Mouse (Mus musculus): ENCODE results near the gene Krtap12-1. TPM values are rescaled to one million over a fixed set of nuclear protein-coding genes. Genes with fewer than 3 reads are reported as not detected.
"Not testable (repeated sequence)": the region's sequence is repeated elsewhere in the genome, so short reads cannot be mapped to it uniquely, and the experiment has no call there.

Krtap12-1 gene
- polyA plus RNA-seq, 1 experiment = not detected

DNA sequence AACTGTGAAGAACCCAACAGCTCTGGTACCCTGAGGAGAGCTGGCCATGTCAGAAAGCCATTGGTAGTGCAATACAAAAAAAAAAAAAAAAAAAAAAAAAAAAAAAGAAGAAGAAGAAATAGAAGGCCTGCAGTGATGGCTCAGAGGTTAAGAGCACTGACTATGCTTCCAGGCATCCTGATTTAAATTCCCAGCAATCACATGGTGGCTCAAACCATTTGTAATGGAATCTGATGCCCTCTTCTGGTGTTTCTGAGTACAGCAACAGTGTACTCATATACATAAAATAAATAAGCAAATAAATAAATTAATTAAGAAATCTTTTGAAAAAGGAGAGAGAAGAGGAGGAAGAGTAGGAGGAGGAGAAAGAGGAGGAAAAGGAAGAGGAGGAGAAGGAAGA, 33.0 kb downstream of the Krtap12-1 start:
- TF ChIP-seq CTCF (IDR thresholded peaks at IDR 0.05; ENCODE audit: borderline replicate concordance, extremely low read depth, insufficient read depth, insufficient read length) = no peak

GRCm38 (mm10) chr10:77759582-77759981, 39.2 kb downstream of the Krtap12-1 start, which contains the start of gene Gm3233:
TSS of gene Gm3233 (minus strand) at chr10:77759682.
- not testable (repeated sequence) for DNase-seq (ENCODE audit: low read depth)

More for the DNA sequence above, 33.0 kb downstream of the Krtap12-1 start:
- no peak for DNase-seq (ENCODE audit: low read depth)

- no peak for TF ChIP-seq POLR2A (IDR thresholded peaks at IDR 0.05; ENCODE audit: borderline replicate concordance, extremely low read depth, insufficient read depth, insufficient read length, poor library complexity, severe bottlenecking)
- TF ChIP-seq CTCF (IDR thresholded peaks at IDR 0.05; ENCODE audit: borderline replicate concordance, extremely low read depth, insufficient read depth, insufficient read length) = no peak
- DNase-seq (ENCODE audit: low read depth) = no peak
These were observed 49.3 kb downstream of the Krtap12-1 start for GRCm38 (mm10) chr10:77769727-77770126.

Other genes with a start within 250 kb of the Krtap12-1 start
- 38.1 and 38.8 TPM in 2 replicates for gene Fam207a, start 204.8 kb upstream of the Krtap12-1 start, polyA plus RNA-seq (2012; rRNA removed)
- 0.62 and 0.94 TPM in 2 replicates for gene Itgb2, start 190.3 kb upstream of the Krtap12-1 start, polyA plus RNA-seq (2012; rRNA removed)
- gene Pttg1ip, start 138.9 kb upstream of the Krtap12-1 start, polyA plus RNA-seq (2012; rRNA removed) = 70.0 and 74.8 TPM in 2 replicates
- 368 and 420 TPM in 2 replicates for gene Sumo3, start 114.5 kb upstream of the Krtap12-1 start, polyA plus RNA-seq (2012; rRNA removed)
- gene Gm49325, start 114.4 kb upstream of the Krtap12-1 start, polyA plus RNA-seq (2012; rRNA removed) = not detected in 2 replicates
- gene Ube2g2, start 98.3 kb upstream of the Krtap12-1 start, polyA plus RNA-seq (2012; rRNA removed) = 56.9 and 57.7 TPM in 2 replicates
- gene Tspear, start 34.0 kb upstream of the Krtap12-1 start, polyA plus RNA-seq (2012; rRNA removed) = 1.5 and 1.6 TPM in 2 replicates
- gene Gm19402, start 29.8 kb upstream of the Krtap12-1 start, polyA plus RNA-seq (2012; rRNA removed) = not detected in 2 replicates
- gene Gm9508, start 23.4 kb upstream of the Krtap12-1 start, polyA plus RNA-seq (2012; rRNA removed) = not detected in 2 replicates
- not detected in 2 replicates for gene Gm10272, start 14.0 kb upstream of the Krtap12-1 start, polyA plus RNA-seq (2012; rRNA removed)
- not detected in 2 replicates for gene Gm10024, start 9.1 kb upstream of the Krtap12-1 start, polyA plus RNA-seq (2012; rRNA removed)
- gene Gm10142, start 4.8 kb upstream of the Krtap12-1 start, polyA plus RNA-seq (2012; rRNA removed) = not detected in 2 replicates
- not detected in 2 replicates for gene Gm10100, start 5.9 kb downstream of the Krtap12-1 start, polyA plus RNA-seq (2012; rRNA removed)
- not detected in 2 replicates for gene Gm18596, start 22.0 kb downstream of the Krtap12-1 start, polyA plus RNA-seq (2012; rRNA removed)
- gene Gm9736, start 30.8 kb downstream of the Krtap12-1 start, polyA plus RNA-seq (2012; rRNA removed) = not detected in 2 replicates
- not detected in 2 replicates for gene Gm3233, start 39.1 kb downstream of the Krtap12-1 start, polyA plus RNA-seq (2012; rRNA removed)
- gene Gm3238, start 50.7 kb downstream of the Krtap12-1 start, polyA plus RNA-seq (2012; rRNA removed) = not detected in 2 replicates
- not detected in 2 replicates for gene Gm7138, start 56.3 kb downstream of the Krtap12-1 start, polyA plus RNA-seq (2012; rRNA removed)
- not detected in 2 replicates for gene Gm3250, start 61.9 kb downstream of the Krtap12-1 start, polyA plus RNA-seq (2012; rRNA removed)
- not detected in 2 replicates for gene Gm7137, start 67.6 kb downstream of the Krtap12-1 start, polyA plus RNA-seq (2012; rRNA removed)
- gene Gm9639, start 74.5 kb downstream of the Krtap12-1 start, polyA plus RNA-seq (2012; rRNA removed) = not detected in 2 replicates
- gene Gm19668, start 78.5 kb downstream of the Krtap12-1 start, polyA plus RNA-seq (2012; rRNA removed) = not detected in 2 replicates
- gene Gm9507, start 91.2 kb downstream of the Krtap12-1 start, polyA plus RNA-seq (2012; rRNA removed) = not detected in 2 replicates
- gene Gm2696, start 94.1 kb downstream of the Krtap12-1 start, polyA plus RNA-seq (2012; rRNA removed) = 0.14 TPM in 1 of 2 replicates, not detected in the other
- gene Krtap10-4, start 106.5 kb downstream of the Krtap12-1 start, polyA plus RNA-seq (2012; rRNA removed) = not detected in 2 replicates
- not detected in 2 replicates for gene Krtap10-10, start 115.3 kb downstream of the Krtap12-1 start, polyA plus RNA-seq (2012; rRNA removed)
- not detected in 2 replicates for gene Gm36176, start 126.2 kb downstream of the Krtap12-1 start, polyA plus RNA-seq (2012; rRNA removed)
- 0.10 TPM in 1 of 2 replicates, not detected in the other for gene Gm10318, start 132.3 kb downstream of the Krtap12-1 start, polyA plus RNA-seq (2012; rRNA removed)
- not detected in 2 replicates for gene Gm3285, start 141.4 kb downstream of the Krtap12-1 start, polyA plus RNA-seq (2012; rRNA removed)
- gene Lrrc3, start 181.9 kb downstream of the Krtap12-1 start, polyA plus RNA-seq (2012; rRNA removed) = 9.5 and 15.3 TPM in 2 replicates
- gene Trpm2, start 250.0 kb downstream of the Krtap12-1 start, polyA plus RNA-seq (2012; rRNA removed) = 6.3 and 6.5 TPM in 2 replicates